Mouse (Mus musculus) left cerebral cortex, postnatal 25 days (tissue): ENCODE data around the gene Ppm1d. TPM values are rescaled to one million over a fixed set of nuclear protein-coding genes. Genes with fewer than 3 reads are reported as not detected.

Source experiments
- DNase-seq, 2 experiments: peaks; one replicate each; pipeline ENCODE4 v3.0.0; 2022; ENCODE audit warnings: low spot score in 2 of 2, mixed read lengths in 1 of 2
- intact Hi-C: fragments of 180-260 bp; cut with DNase I; formaldehyde crosslinking; loops from one replicate; pipeline ENCODE4 v1.15.1; 2025
- total RNA-seq, 2 experiments: library from RNA; stranded (reverse); gene quantifications; 2 replicates each; pipeline ENCODE4 v1.2.3; 2021

The Ppm1d gene
- total RNA-seq, 2 experiments from 2014 or later, result 17.8 to 18.5 TPM

DNA sequence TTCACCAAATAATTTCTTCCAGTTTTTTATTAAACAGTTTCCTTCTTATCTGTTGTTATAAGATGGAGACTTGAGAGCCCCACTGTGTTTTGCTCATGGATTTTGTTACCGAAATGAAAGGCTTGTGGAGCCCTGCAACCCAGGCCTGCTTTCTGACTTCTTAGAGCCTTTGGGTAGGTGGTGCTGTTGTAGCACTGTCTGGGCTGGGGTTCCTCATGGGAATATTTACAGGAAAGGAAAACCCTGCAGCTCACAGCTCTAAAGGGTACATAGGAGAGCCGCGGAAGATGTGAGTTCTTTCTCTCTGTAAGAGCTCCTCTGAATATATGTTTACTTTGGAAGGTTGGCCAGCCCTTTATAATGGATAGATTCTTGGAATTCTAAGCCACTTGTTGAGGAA, 82.9 kb downstream of the Ppm1d start:
- intact Hi-C loops, result no loop called here
- no peak for DNase-seq

DNA sequence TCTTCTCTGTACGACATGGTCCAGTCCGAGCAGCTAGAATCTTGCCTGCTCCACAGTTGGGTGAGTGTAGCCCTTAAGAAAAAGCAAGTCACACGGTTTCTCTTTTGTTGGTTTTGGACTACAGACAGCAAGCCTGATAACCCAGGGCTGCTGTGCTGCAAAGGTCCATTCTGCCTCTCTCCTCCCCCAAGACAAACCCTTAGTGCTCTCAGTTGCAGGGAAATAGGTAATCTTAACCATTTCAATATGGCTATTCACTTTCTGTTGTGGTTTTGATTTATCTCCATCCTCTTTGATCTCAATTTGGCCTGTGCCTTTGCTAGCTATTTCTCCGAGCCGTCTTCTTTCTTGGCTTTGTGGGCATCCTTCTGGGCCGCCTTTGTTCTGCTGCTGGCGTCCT, 84.3 kb downstream of the Ppm1d start:
- intact Hi-C loops, result no loop called here
- DNase-seq, result no peak

Other genes starting within 250 kb of the Ppm1d start
- 100 to 1,000 TPM; 115 to 120 TPM for gene Usp32, start 171.1 kb upstream of the Ppm1d start, total RNA-seq
- under 1 TPM in 1 of 2 experiments, not detected in 1; 0.57 TPM for gene 1700125H20Rik, start 140.8 kb upstream of the Ppm1d start, total RNA-seq
- gene Appbp2, start 76.1 kb upstream of the Ppm1d start, total RNA-seq, result 10 to 100 TPM; 59.6 to 61.1 TPM
- 10 to 100 TPM; 65.4 to 69.7 TPM for gene Bcas3, start 41.9 kb downstream of the Ppm1d start, total RNA-seq